Mouse (Mus musculus): Measurements from ENCODE around the gene Myo10.
A peak's percentile ranks its signal among the peaks of the same experiment; 100 is the strongest.
"Not testable (repeated sequence)": the region's sequence is repeated elsewhere in the genome, so short reads cannot be mapped to it uniquely, and the experiment has no call there.

Myo10 gene

GRCm38 (mm10) chr15:25694749-25695148 is 72.4 kb downstream of the Myo10 start:
- no peak for DNase-seq

- DNase-seq: no peak
These were observed 72.9 kb downstream of the Myo10 start for GRCm38 (mm10) chr15:25695253-25695652.

GRCm38 (mm10) chr15:25695883-25696282 is 73.6 kb downstream of the Myo10 start:
- no peak for DNase-seq

- DNase-seq: peak; percentile 28
These were observed 74.3 kb downstream of the Myo10 start for GRCm38 (mm10) chr15:25696660-25697059.

- DNase-seq: no peak
These were observed 76.8 kb downstream of the Myo10 start for GRCm38 (mm10) chr15:25699032-25699557.

- no peak for DNase-seq
These were observed 80.3 kb downstream of the Myo10 start for GRCm38 (mm10) chr15:25702602-25703001.

- DNase-seq: peak; percentile 26
These were observed 82.7 kb downstream of the Myo10 start for GRCm38 (mm10) chr15:25704809-25705585.

- DNase-seq: no peak
These were observed 84.7 kb downstream of the Myo10 start for GRCm38 (mm10) chr15:25706874-25707554.

- DNase-seq: no peak
These were observed 85.6 kb downstream of the Myo10 start for GRCm38 (mm10) chr15:25707891-25708290.

- DNase-seq: no peak
These were observed 88.6 kb downstream of the Myo10 start for GRCm38 (mm10) chr15:25710876-25711275.

- DNase-seq: no peak
These were observed 90.6 kb downstream of the Myo10 start for GRCm38 (mm10) chr15:25712877-25713276.

- DNase-seq: peak; percentile 85
These were observed 91.4 kb downstream of the Myo10 start for GRCm38 (mm10) chr15:25713587-25714361.

GRCm38 (mm10) chr15:25715218-25715995 is 93.1 kb downstream of the Myo10 start:
- peak; percentile 73 for DNase-seq

GRCm38 (mm10) chr15:25715996-25716395 is 93.7 kb downstream of the Myo10 start:
- DNase-seq: no peak

- peak; percentile 78 for DNase-seq
These were observed 94.7 kb downstream of the Myo10 start for GRCm38 (mm10) chr15:25717006-25717405.

GRCm38 (mm10) chr15:25718104-25718503 is 95.8 kb downstream of the Myo10 start:
- not testable (repeated sequence) for DNase-seq

- no peak for DNase-seq
These were observed 96.9 kb downstream of the Myo10 start for GRCm38 (mm10) chr15:25719270-25719669.

- DNase-seq: no peak
These were observed 97.9 kb downstream of the Myo10 start for GRCm38 (mm10) chr15:25720263-25720662.

- DNase-seq: no peak
These were observed 101.2 kb downstream of the Myo10 start for GRCm38 (mm10) chr15:25723281-25724113.

GRCm38 (mm10) chr15:25724549-25724948 is 102.2 kb downstream of the Myo10 start:
- no peak for DNase-seq

GRCm38 (mm10) chr15:25726814-25727213 is 104.5 kb downstream of the Myo10 start:
- no peak for DNase-seq
